Mouse (Mus musculus): Measurements from ENCODE around the gene Ssbp1. TPM values are rescaled to one million over a fixed set of nuclear protein-coding genes. Genes with fewer than 3 reads are reported as not detected.

Gene Ssbp1
- polyA plus RNA-seq, 1 experiment from 2014 or later = 163 TPM

- H3K36me3 ChIP-seq (ENCODE audit: control insufficient read depth, insufficient read depth, low read length) = peaks cover 65% of the 10 kb centered on the region
- 94% methylated on average over 5 of the region's 5 CpGs for WGBS
- no peak for DNase-seq (ENCODE audit: low spot score)
Measured at GRCm38 (mm10) chr6:40482318-40482717, 11.2 kb downstream of the Ssbp1 start.

GRCm38 (mm10) chr6:40490933-40491332 is 19.8 kb downstream of the Ssbp1 start, which contains the start of gene Tas2r137:
TSS of gene Tas2r137 (plus strand) at chr6:40491233.
- no peak within 1 kb of the TSS for H3K4me3 ChIP-seq (ENCODE audit: low read depth, low read length)
- H3K4me2 ChIP-seq (ENCODE audit: low read length) = no peak within 1 kb of the TSS
- H3K36me3 ChIP-seq (ENCODE audit: control insufficient read depth, insufficient read depth, low read length) = no peaks in the 10 kb centered on the region
- no peaks in the 10 kb centered on the region for H3K27me3 ChIP-seq (replicated peaks; ENCODE audit: control insufficient read depth, insufficient read depth, low read length)
- DNase-seq (ENCODE audit: low spot score) (no peak), ATAC-seq (replicated peaks; ENCODE audit: low FRiP score, low TSS enrichment, low read depth) (no peak)
- H3K9ac ChIP-seq (ENCODE audit: low read length) = no peak within 1 kb of the TSS
- H3K4me1 ChIP-seq (replicated peaks; ENCODE audit: control insufficient read depth, insufficient read depth, low read length) = no peaks in the 10 kb centered on the region
- H3K9me3 ChIP-seq (ENCODE audit: control insufficient read depth, low read length) = no peaks in the 10 kb centered on the region
- H3K27ac ChIP-seq (ENCODE audit: low read depth) = no peak within 1 kb of the TSS

More at GRCm38 (mm10) chr6:40482318-40482717, 11.2 kb downstream of the Ssbp1 start:
- no peaks in the 10 kb centered on the region for H3K27me3 ChIP-seq (replicated peaks; ENCODE audit: control insufficient read depth, insufficient read depth, low read length)
- no peaks in the 10 kb centered on the region for H3K4me1 ChIP-seq (replicated peaks; ENCODE audit: control insufficient read depth, insufficient read depth, low read length)
- H3K9ac ChIP-seq (ENCODE audit: low read length) = no peak overlapping the region
- no peak overlapping the region for H3K4me2 ChIP-seq (ENCODE audit: low read length)
- ATAC-seq (replicated peaks; ENCODE audit: low FRiP score, low TSS enrichment, low read depth) = no peak
- H3K27ac ChIP-seq (ENCODE audit: low read depth) = no peak overlapping the region
- no peak overlapping the region for H3K4me3 ChIP-seq (ENCODE audit: low read depth, low read length)
- no peaks in the 10 kb centered on the region for H3K9me3 ChIP-seq (ENCODE audit: control insufficient read depth, low read length)

GRCm38 (mm10) chr6:40493229-40493628 is 22.1 kb downstream of the Ssbp1 start, which contains the start of gene Tas2r108:
TSS of gene Tas2r108 (plus strand) at chr6:40493529.
- Histone ChIP-seq H3K4me2 (ENCODE audit: low read length) (no peak within 1 kb of the TSS), H3K9me3 (ENCODE audit: control insufficient read depth, low read length) (no peaks in the 10 kb centered on the region), H3K4me3 (ENCODE audit: low read depth, low read length) (no peak within 1 kb of the TSS), H3K4me1 (replicated peaks; ENCODE audit: control insufficient read depth, insufficient read depth, low read length) (no peaks in the 10 kb centered on the region), H3K27me3 (replicated peaks; ENCODE audit: control insufficient read depth, insufficient read depth, low read length) (no peaks in the 10 kb centered on the region), H3K36me3 (ENCODE audit: control insufficient read depth, insufficient read depth, low read length) (no peaks in the 10 kb centered on the region), H3K27ac (ENCODE audit: low read depth) (no peak within 1 kb of the TSS), H3K9ac (ENCODE audit: low read length) (no peak within 1 kb of the TSS)
- 90% methylated on average over 3 of the region's 3 CpGs for WGBS
- no peak for DNase-seq (ENCODE audit: low spot score)
- ATAC-seq (replicated peaks; ENCODE audit: low FRiP score, low TSS enrichment, low read depth) = no peak

- 82% methylated on average over 1 of the region's 1 CpGs for WGBS
- no peak within 1 kb of the TSS for H3K4me3 ChIP-seq (ENCODE audit: low read depth, low read length)
- no peak within 1 kb of the TSS for H3K9ac ChIP-seq (ENCODE audit: low read length)
- H3K27me3 ChIP-seq (replicated peaks; ENCODE audit: control insufficient read depth, insufficient read depth, low read length) = no peaks in the 10 kb centered on the region
- no peak within 1 kb of the TSS for H3K4me2 ChIP-seq (ENCODE audit: low read length)
- no peak for DNase-seq (ENCODE audit: low spot score)
- ATAC-seq (replicated peaks; ENCODE audit: low FRiP score, low TSS enrichment, low read depth) = no peak
- no peak within 1 kb of the TSS for H3K27ac ChIP-seq (ENCODE audit: low read depth)
- H3K9me3 ChIP-seq (ENCODE audit: control insufficient read depth, low read length) = no peaks in the 10 kb centered on the region
- H3K4me1 ChIP-seq (replicated peaks; ENCODE audit: control insufficient read depth, insufficient read depth, low read length) = no peaks in the 10 kb centered on the region
- H3K36me3 ChIP-seq (ENCODE audit: control insufficient read depth, insufficient read depth, low read length) = no peaks in the 10 kb centered on the region
Measured at GRCm38 (mm10) chr6:40519408-40519807, 48.3 kb downstream of the Ssbp1 start, which contains the start of gene Prss37. TSS of gene Prss37 (minus strand) at chr6:40519508.

Other genes with a start within 250 kb of the Ssbp1 start
- 41.4 and 46.7 TPM in 2 replicates for gene Agk, start 146.2 kb upstream of the Ssbp1 start, polyA plus RNA-seq (2014; fragmentation: Nextera tagmentation; extraction: Ambion mirVana)
- gene E330009J07Rik, start 35.2 kb upstream of the Ssbp1 start, polyA plus RNA-seq (2014; fragmentation: Nextera tagmentation; extraction: Ambion mirVana) = 10.1 and 10.3 TPM in 2 replicates
- not detected in 2 replicates for gene Wee2, start 32.3 kb upstream of the Ssbp1 start, polyA plus RNA-seq (2014; fragmentation: Nextera tagmentation; extraction: Ambion mirVana)
- gene Tas2r137, start 19.9 kb downstream of the Ssbp1 start, polyA plus RNA-seq (2014; fragmentation: Nextera tagmentation; extraction: Ambion mirVana) = not detected in 2 replicates
- gene Tas2r108, start 22.2 kb downstream of the Ssbp1 start, polyA plus RNA-seq (2014; fragmentation: Nextera tagmentation; extraction: Ambion mirVana) = not detected in 2 replicates
- gene Prss37, start 48.2 kb downstream of the Ssbp1 start, polyA plus RNA-seq (2014; fragmentation: Nextera tagmentation; extraction: Ambion mirVana) = not detected in 2 replicates
- gene Olfr461, start 83.7 kb downstream of the Ssbp1 start, polyA plus RNA-seq (2014; fragmentation: Nextera tagmentation; extraction: Ambion mirVana) = not detected in 2 replicates
- gene Olfr460, start 98.1 kb downstream of the Ssbp1 start, polyA plus RNA-seq (2014; fragmentation: Nextera tagmentation; extraction: Ambion mirVana) = not detected in 2 replicates
- 1.0 and 1.1 TPM in 2 replicates for gene Clec5a, start 114.5 kb downstream of the Ssbp1 start, polyA plus RNA-seq (2014; fragmentation: Nextera tagmentation; extraction: Ambion mirVana)
- gene Tas2r138, start 142.0 kb downstream of the Ssbp1 start, polyA plus RNA-seq (2014; fragmentation: Nextera tagmentation; extraction: Ambion mirVana) = not detected in 2 replicates
- 37.0 and 42.3 TPM in 2 replicates for gene Mgam, start 157.5 kb downstream of the Ssbp1 start, polyA plus RNA-seq (2014; fragmentation: Nextera tagmentation; extraction: Ambion mirVana)

Data from intestine, embryonic 14.5 days (tissue).